Mouse (Mus musculus): ENCODE measurements around the gene Cspg5.

Cspg5 gene

DNA sequence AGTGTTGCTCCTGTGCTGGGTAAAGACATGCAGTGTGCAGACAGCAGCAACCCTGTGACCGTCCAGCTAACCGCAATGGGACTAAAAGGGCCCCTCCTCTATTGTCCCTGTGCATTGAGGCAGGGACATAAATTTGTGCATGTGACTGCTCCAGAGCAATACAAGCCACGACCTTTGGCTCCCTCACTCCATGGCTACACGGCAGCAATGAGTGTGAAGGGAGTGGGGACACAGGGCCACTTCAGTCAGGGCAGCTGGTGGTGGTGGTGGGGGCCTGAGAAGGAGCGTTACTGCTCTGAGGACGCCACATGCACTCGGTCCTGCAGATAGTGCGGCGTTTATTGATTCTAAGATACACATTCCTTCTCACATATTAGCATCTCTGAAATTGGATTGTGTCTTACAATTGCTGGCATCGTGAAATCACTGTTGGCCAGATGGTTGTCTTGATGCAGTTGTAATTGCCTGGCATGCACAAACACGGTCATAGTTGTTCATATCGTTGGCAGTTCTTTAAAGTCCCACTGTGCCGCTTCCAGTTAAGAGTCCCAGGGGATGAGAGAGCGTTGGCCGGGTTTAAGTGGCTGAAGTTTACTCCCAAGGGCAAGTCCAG, 11.9 kb downstream of the Cspg5 start:
- no peak for DNase-seq (ENCODE audit: low spot score)

DNA sequence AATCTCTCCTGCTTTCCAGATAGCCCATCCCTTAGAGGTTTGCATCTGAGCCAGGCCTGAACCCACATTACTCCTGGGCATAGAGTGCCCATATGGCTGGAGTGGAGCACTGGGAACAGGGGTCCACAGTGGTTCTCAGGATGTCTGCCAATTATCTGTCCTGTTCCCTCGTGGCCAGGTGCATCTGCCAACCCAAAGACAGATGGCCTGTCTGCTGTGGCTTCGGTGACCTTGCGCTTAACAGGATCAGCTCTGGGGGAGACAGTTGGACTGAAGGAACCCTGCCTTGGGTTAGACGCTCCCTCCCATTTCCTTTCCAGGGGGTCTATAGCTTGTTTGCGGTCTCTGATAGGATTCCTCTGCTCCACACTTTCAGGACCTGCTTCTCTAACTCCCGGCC, 15.1 kb downstream of the Cspg5 start:
- DNase-seq (ENCODE audit: low spot score): no peak

DNA sequence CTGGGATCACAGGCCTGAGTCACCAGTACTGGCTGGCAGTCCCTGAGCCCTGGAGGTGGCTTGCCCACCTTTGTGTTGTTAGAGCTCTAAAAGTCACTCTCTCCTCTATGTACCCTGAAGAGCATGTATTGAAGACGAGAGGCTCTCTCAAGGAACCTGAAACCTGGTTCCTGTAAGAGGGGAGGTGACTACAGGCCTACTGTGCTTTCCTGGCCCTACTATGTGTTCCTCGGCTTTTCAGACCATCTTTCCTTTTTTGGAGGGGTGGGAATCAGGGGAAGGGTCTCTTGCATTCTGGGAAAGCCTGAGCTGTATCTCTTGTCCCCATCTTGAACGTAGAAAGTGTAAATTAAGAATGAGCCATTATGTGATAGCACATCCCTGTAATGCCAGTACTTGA, 15.5 kb downstream of the Cspg5 start:
- no peak for DNase-seq (ENCODE audit: low spot score)

DNA sequence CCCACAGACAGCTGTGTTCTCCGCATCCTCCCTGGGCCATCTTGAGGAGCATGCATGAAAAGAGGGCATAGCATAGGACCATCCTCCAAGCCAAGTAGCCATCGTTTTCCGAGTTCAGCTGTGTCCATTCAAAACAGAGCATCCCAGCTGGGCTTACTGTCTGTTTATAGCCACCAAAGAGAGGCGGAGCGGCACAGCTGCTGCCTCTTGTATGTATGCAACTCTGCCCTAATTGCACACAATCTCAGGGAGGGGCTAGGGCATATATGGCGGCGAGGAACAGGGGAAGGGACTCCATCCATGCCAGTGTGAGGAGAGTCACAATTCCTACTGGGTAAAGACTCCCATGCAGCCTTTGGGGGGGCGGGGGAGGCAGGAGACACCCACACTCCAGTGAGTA, 19.6 kb downstream of the Cspg5 start:
- DNase-seq (ENCODE audit: low spot score): no peak

DNA sequence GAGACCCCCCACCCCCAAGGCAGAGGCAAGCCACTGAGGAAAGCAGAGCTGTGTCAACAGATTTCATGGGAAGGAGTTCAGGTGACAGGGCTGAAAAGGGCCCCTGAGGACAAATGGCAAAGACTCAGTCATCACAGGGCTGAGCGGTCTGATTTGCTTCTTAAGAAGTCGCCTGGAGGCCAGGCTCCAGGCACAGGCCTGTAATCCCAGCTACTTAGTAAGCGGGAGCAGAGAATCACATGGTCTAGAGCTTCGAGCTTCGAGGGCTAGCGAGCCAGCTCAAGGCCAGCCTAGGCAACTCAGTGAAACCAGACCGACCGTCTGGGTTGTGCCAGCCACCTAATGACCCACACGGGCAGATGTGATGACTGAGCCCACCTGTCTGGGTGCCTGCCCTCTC, 21.4 kb downstream of the Cspg5 start:
- no peak for DNase-seq (ENCODE audit: low spot score)

DNA sequence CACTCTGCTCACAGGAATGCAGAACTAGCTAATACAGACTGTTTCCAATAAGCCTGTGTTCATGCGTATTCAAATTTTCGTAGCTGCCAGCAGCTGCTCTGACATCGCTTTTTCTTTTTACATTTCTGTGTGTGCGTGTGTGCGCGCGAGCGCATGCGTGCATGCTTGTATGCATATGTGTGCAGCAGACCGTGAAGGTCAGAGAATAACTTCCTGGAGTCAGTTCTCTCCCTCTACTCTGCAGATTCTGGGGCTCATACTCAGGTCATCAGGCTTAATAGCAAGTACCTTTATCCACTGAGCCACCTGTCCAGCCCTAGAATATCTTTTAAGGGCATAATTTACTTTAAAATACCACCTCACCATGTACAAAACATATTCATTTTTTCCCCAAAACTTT, 24.8 kb downstream of the Cspg5 start:
- DNase-seq (ENCODE audit: low spot score): no peak

DNA sequence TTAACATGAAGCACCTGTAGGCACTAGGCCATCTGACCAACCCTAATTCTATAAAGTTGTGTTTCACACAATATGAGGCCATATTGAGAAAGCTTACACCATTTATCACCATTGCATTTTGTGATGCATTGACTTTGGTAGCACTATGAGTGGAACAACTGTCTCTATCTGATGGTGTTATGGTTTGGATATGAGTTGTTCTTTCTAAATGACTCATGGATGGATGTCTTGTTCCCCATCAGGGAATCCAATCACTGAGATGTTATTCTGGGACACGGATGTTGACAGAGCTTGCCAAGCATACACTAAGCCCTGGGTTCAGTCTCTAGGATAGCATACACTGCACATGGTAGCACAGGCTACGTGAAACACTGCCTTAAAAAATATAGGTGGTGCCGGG, 28.7 kb downstream of the Cspg5 start:
- no peak for DNase-seq (ENCODE audit: low spot score)

DNA sequence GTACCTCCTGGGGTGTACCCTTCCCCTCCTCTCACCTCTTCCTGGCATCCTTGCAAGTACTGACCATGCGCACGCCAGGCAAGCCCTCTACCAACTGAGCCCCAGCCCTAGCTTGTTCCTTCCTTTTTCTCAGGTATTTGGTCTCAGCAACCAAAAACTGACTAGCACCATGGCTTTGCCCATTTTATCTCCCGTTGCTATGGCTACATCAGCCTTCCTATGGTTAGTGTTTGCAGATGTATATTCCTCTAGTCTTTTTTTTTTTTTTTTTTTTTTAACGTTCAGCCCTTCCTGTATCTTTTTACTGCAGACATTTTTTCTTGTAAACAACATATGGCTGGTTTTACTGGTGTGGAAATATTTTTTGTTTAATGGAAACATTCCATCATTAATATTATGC, 29.9 kb downstream of the Cspg5 start:
- DNase-seq (ENCODE audit: low spot score): no peak

DNA sequence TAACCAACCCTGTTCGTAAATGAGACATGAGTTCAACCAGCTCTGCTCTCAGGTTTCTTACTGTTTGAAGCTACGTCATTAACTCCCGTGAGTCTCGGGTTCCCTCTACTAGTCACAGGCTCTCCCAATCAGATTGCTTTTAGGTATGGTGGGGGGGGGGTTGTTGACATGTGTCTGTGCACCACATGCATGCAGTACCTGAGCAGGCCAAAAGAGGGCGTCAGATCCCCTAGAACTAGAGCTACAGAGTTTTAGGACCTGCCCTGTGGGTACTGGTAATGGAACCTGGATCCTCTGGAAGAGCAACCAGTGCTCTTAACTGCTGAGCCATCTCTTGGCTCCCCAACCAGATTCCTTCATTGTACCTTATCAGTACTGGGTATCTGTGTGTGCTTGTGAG, 32.3 kb downstream of the Cspg5 start:
- DNase-seq (ENCODE audit: low spot score): no peak

DNA sequence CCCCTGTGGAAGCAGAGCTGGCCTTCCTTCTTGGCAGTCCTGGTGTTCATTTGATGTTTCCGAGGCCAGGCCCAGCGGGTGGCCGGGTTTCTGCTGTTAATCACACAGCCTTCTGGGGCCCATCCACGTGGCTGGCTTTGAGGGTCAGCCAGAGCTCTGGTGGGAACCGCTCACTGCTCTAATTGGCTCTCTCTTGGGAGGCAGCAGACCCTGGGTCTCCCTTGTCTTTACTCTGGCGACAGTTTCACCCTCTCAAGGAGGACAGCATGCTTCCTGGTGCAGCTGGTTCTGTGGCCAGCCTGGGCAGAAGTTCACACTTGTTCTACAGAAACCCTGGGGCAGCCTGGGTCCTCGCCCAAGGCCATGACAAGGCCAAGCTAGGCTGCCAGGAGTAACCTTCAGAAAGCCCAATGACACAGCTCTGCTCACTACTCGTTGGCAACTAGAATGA, 33.9 kb downstream of the Cspg5 start:
- DNase-seq (ENCODE audit: low spot score): no peak

DNA sequence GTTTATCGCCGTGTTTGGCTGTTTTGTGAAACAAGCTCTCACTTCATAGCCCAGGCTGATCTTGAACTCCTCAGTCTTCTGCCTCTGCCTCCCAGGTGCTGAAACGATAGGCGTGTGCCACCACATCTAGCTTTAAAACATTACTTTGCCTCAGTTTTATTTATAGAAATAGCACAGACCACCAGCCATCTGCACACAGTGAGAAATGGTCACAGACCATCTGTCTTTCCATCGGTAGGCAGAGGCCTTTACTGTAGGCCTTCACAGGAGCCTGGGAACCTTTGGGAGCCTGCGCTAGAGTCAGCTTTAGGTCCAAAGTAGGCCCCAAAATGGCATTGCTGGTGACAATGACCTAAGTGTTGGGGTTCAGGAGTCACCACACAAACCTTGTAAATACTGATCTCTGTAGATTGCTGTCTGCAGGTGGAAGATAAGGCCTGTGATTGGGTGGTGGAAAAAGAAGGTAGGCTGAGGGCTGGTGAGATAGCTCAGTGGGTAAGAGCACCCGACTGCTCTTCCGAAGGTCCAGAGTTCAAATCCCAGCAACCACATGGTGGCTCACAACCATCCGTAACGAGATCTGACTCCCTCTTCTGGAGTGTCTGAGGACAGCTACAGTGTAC, 40.6 kb downstream of the Cspg5 start:
- DNase-seq (ENCODE audit: low spot score): no peak

DNA sequence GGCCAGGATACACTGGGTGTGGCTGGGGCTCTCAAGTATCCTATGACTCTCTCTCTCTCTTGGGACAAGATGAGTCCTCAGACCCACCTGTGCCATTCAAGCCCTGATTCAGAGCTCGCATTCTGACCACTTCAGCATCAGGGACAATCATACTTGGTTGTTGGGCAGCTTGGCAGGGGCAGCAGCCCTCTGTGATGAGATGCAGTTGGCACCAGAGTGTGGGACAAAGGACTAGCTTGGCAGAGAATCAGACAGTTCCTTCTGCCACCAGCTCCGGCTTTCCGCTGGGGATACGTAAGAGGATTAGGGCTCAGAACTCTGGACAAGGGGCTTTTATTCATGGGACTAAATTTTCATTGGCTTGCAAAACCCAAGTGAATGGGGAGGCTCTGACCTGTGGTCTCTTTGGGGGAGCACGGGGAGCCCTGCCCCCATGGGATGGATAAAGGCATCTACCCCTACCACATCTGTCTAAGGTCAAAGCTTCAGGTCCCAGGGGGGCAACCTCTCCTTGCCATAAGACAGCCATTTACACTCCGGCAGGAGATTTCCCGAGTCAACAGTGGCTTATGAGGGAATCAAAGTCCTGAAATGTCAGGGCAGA, 43.8 kb downstream of the Cspg5 start:
- no peak for DNase-seq (ENCODE audit: low spot score)

DNA sequence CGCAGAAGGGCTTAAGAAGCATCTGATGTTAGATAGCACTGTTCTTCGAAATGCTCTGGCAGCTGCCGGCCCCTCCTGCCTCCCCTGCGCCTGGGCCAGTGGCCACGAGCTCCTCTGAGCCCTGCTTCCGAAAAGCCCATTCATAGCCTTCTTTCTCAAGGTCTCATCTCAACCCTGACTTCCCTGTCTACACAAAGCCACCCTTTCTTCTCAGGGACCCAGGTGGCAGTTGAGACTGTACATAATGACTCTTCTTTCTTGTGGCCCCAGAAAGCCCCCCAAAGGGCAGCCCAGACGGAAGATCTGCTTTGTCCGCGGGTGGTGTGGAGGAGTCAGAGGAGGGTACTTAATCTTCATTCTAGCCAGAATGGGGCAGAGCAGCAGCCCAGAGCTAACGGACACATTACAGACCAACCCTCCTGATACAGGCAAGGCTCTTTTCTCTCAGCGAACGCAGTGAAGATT, 49.7 kb downstream of the Cspg5 start:
- no peak for DNase-seq (ENCODE audit: low spot score)

DNA sequence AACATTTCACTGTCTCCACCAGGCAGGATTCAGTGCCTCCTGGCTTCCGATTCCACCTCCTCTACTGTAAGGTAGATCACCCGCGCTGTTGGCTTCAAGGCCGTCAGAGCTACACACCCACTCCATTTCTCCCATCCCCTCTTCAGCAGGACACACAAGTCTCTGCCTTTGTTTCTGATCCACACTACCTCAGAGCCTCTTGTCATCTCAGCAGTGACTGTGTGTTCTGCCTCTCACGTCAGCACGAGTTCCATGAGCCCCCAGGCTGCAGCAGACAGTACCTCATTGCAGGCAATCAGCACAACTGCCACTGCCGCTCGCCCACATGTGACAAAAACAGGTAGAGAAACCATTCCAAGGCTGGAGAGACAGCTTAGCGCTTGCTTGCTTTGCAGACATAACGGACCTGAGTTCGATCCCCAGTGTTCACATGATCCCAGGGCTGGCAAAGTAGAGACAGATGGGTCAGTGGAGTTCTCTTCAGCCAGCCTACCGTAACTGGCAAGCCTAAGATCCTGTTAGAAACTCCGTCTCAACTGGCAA, 50.4 kb downstream of the Cspg5 start:
- no peak for DNase-seq (ENCODE audit: low spot score)

DNA sequence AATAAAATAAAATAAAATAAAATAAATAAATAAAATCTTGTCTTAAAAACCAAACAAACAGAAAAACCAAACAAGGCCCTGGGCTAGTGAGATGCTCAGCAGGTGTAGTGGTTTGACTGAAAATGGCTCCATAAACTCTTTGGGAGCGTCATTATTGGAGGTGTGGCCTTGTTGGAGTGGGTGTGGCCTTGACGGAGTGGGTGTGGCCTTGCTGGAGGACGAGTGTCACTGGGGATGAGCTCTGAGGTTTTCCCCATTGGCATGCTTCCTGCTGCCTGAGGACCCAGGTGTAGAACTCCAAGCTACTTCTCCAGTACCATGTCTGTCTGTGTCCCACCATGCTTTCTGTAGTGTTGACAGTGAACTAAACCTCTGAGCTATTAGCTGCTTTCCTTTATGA, 51.2 kb downstream of the Cspg5 start:
- no peak for DNase-seq (ENCODE audit: low spot score)

DNA sequence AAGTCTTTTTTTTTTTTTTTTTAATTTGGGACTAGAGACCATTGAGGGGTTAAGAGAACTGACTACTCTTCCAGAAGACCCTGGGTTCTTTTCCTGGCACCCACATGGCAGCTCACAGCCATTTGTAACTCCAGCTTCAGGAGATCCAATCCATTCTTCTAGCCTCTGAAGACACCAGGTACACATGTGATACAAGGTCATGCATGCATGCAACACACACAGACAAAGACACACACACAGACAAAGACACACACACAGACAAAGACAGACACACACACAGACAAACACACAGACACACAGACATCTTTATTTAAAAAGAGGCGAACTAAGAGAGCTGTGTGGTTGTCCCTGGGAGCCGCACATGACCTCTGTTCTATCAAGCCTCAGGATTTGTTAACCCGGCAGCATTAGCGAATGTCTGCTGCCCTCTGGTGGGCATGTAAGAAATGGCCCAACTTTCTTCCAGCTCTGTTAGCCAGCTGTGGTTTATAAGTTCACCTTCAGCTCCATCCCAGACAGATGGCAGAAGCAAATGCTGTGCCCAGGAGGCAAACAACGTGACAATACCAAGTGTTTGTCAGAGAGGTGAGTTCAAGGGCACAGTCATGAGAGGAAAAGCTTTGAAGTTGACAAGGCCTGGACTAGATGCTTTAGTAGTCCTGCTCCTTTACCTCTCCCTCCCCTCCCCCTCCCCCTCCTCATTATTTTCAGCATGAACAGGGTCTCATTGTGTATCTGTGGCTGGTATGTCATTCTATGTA, 53.5 kb downstream of the Cspg5 start:
- peak; percentile 86 for DNase-seq (ENCODE audit: low spot score)

DNA sequence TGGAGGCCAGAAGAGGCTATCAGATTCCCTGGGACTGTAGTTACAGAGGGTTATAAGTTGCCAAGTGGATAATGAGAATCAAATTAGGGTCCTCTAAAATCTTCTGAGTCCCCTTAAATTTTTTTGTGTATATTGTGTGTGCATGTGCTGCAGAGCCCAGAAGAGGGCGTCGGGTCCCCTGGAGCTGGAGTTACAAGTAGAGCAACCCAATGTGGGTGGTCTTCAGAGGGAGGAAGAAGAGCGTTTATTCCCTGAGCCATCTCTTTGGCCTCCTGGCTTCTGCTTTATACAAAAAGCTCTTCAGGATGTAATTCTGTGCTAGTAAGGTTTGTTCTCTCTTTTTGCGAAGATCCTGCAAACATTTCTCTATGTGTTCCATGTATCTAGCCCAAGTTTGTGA, 60.9 kb downstream of the Cspg5 start:
- DNase-seq (ENCODE audit: low spot score): no peak

DNA sequence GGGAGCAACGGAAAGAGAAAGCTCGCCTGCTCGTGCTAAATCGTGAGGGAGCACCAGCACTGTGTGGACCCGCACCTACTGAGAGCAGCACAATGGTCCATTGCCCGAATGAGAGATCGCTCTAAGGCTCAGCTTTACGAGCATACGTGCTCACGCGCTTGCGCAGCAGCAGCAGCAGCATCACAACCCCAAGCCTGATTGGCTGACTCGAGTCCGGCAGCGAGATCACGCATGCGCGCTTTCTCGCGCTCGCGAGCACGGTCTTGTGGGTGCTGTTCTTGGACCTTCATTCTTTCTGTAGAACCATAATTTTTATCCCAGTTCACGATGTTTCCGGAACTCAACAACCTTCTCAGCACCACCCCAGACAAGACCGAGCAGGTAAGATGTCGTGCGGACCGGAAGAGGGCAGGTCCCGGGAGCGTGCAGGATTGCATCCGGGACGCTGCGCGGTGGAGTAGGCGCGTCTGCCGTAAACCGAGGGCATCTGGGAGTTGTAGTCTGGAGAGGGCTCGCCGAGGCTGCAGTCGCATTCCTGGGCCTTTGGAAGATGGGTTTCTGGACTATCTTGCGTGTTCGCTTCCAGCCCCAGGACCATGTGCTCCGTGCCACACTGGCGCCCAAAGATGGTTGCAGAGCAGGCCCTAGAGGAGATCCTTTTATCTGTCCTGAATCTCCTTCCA, 61.5 kb downstream of the Cspg5 start, which contains the start of gene Elp6:
Elp6 (plus strand) TSS at position 205 of the 683 bp plus-strand sequence.
- peak; percentile 92 for DNase-seq (ENCODE audit: low spot score)

DNA sequence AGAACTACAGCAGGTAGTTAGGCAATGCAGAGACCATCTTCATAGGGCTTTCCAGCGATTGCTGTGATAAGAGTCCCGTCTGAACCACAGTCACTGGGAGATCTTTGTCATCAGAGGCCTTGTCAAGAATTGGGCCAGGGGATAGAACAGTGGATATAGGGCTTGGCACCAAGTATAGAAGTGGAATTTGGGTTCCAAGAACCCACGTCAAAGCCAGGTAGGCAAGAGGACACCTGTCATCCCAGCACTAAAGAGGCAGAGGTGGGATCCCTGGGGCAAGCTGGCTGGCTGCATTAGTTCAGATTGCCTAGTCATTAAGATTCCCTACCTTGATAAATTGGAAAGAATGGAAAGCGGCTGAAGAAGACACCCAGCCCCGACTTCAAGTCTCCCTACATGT, 62.8 kb downstream of the Cspg5 start:
- DNase-seq (ENCODE audit: low spot score): no peak
